Mouse (Mus musculus) embryonic facial prominence, embryonic 12.5 days (tissue): ENCODE measurements around the gene Tlx1. TPM values are rescaled to one million over a fixed set of nuclear protein-coding genes. Genes with fewer than 3 reads are reported as not detected.
A peak's percentile ranks its signal among the peaks of the same experiment; 100 is the strongest.

Source experiments
- ATAC-seq: fragments of 200-750 bp; cut with Nextera tagmentation; 2 replicates; pipeline ENCODE4 v1.8.0; 2017; ENCODE audit not compliant: insufficient number of reproducible peaks, insufficient read depth, low FRiP score, low TSS enrichment
- H3K27ac ChIP-seq: fragments of 300-500 bp; sonication (generic); 2 replicates; pipeline ENCODE4 v1.5.1; 2016; ENCODE audit warnings: mild to moderate bottlenecking
- H3K27me3 ChIP-seq: fragments of 300-500 bp; sonication (generic); 2 replicates; pipeline ENCODE4 v1.6.1; 2016; ENCODE audit warnings: mild to moderate bottlenecking, moderate library complexity
- H3K36me3 ChIP-seq: fragments of 300-500 bp; sonication (generic); 2 replicates; pipeline ENCODE4 v1.6.1; 2016; ENCODE audit warnings: mild to moderate bottlenecking
- H3K4me1 ChIP-seq: fragments of 300-500 bp; sonication (generic); 2 replicates; pipeline ENCODE4 v1.6.1; 2016
- H3K4me2 ChIP-seq: fragments of 300-500 bp; sonication (generic); replicated peaks from 2 replicates; pipeline ENCODE4 v1.6.1; 2016; ENCODE audit warnings: mild to moderate bottlenecking, moderate library complexity
- H3K4me3 ChIP-seq: fragments of 300-500 bp; sonication (generic); 2 replicates; pipeline ENCODE4 v1.5.1; 2016; ENCODE audit warnings: mild to moderate bottlenecking
- H3K9ac ChIP-seq: fragments of 300-500 bp; sonication (generic); 2 replicates; pipeline ENCODE4 v1.6.1; 2016; ENCODE audit warnings: mild to moderate bottlenecking, moderate library complexity
- H3K9me3 ChIP-seq: fragments of 300-500 bp; sonication (generic); 2 replicates; pipeline ENCODE4 v1.6.1; 2016; ENCODE audit warnings: mild to moderate bottlenecking, moderate library complexity
- WGBS: fragments of 180-500 bp; shearing (Covaris S2); methylation state at CpG from one replicate; pipeline ENCODE4 v1.1.7; 2016; 5-methylcytosine and 5-hydroxymethylcytosine counted together
- polyA plus RNA-seq: library from polyadenylated mRNA; unstranded; fragments of >200 nt; fragmentation: Nextera tagmentation; extraction: Ambion mirVana; gene quantifications from 2 replicates; pipeline ENCODE4 v1.2.1, GENCODE M21; 2016

Tlx1 gene
- polyA plus RNA-seq, 1 experiment from 2014 or later = 2.8 TPM

DNA sequence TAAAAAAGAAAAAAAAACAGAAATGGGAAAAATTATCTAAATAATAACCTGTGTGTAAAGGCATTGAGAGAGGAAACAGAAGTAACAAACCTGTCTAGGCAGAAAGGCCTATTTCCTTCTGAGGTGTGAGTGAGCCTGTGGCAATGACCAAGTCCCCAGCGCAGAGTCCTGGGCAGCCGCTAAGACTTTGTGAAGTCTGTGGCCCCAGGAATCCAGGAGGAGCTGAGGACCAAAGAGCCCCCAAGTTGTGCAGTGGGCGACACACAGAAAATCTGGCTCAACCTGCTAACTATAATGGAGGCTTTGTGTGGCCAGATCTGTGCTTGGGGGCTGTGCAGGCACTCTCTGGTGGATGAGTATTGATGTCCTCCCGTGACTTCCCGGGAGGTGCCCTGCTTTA is 9.0 kb downstream of the Tlx1 start:
- no peak overlapping the region for H3K27ac ChIP-seq
- WGBS = 0% methylated on average over 5 of the region's 5 CpGs
- peaks cover 1% of the 10 kb centered on the region; the same call in 1 of the 2 replicates for H3K4me1 ChIP-seq
- H3K9ac ChIP-seq = no peak overlapping the region
- H3K4me2 ChIP-seq = no peak overlapping the region
- no peaks in the 10 kb centered on the region for H3K9me3 ChIP-seq
- no peak overlapping the region for H3K4me3 ChIP-seq
- no peaks in the 10 kb centered on the region for H3K36me3 ChIP-seq
- peaks cover 96% of the 10 kb centered on the region for H3K27me3 ChIP-seq
- no peak for ATAC-seq

DNA sequence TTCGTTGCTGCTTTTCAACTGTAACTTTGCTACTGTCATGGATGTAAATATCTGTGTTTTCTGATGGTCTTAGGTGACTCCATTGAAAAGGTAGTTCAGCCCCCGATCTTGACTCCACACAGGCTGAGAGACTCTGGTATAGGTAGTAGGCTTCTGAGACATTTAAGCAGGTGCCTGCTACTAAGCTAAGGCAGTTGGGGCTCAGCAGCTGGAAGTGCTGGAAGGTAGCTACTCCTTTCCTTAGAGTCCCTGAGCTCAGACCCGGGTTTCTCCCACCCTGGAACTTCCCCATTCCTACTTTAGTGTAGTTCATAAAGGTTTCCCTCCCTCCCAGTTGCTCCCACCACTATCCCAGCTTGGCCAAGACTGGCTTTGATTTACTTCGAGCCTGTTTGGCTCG is 9.5 kb downstream of the Tlx1 start:
- no peaks in the 10 kb centered on the region for H3K4me1 ChIP-seq
- 2% methylated on average over 5 of the region's 5 CpGs for WGBS
- H3K9ac ChIP-seq = no peak overlapping the region
- no peak overlapping the region for H3K4me2 ChIP-seq
- no peak for ATAC-seq
- H3K27ac ChIP-seq = no peak overlapping the region
- H3K9me3 ChIP-seq = no peaks in the 10 kb centered on the region
- no peaks in the 10 kb centered on the region for H3K36me3 ChIP-seq
- H3K27me3 ChIP-seq = peaks cover 98% of the 10 kb centered on the region
- H3K4me3 ChIP-seq = no peak overlapping the region

DNA sequence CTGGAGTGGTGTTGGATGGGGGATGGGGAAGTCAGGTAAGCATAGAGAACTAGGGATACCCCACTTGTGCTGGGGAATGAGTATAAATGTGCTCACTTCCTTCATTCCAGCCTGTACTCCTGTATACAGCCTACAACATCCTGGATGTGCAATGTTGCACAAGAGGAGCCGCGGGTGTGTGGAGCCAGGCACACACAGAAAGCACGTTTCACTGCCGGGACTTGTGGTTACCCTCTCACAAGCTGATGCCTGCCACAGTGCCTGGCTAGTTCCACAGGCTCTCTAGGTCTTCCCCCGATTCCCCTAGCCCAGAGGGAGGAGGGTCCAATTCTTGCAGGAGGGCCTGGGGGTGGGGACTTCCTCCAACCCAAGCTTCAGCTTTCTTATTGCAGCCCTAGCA is 10.0 kb downstream of the Tlx1 start:
- Histone ChIP-seq H3K4me1 (no peaks in the 10 kb centered on the region), H3K4me2 (no peak overlapping the region), H3K27ac (no peak overlapping the region), H3K27me3 (peaks cover 99% of the 10 kb centered on the region), H3K4me3 (no peak overlapping the region), H3K36me3 (no peaks in the 10 kb centered on the region), H3K9ac (no peak overlapping the region), H3K9me3 (no peaks in the 10 kb centered on the region)
- 3% methylated on average over 5 of the region's 5 CpGs for WGBS
- no peak for ATAC-seq

DNA sequence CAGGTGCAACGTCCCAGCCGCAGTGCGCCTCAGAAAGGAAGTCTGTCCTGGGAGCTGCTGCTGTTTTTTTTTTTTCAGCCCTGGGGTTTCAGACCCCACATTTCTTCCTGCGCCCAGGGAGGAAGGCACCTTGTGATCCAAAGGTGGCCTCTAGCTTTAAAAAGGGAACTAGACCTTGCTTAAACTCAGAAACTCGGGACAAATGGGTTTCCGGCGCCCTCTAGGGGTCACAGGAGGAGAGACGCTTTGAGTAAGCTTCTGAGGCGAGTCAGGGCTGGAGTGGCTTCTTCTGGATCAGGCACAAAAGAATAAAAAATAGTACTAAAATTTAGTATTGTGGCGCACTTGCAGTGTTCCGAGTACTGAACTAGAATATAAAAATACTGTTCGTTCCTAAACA is 10.6 kb downstream of the Tlx1 start:
- Histone ChIP-seq H3K4me1 (no peaks in the 10 kb centered on the region), H3K4me3 (no peak overlapping the region), H3K9ac (no peak overlapping the region), H3K27ac (no peak overlapping the region), H3K4me2 (no peak overlapping the region), H3K9me3 (no peaks in the 10 kb centered on the region), H3K36me3 (no peaks in the 10 kb centered on the region), H3K27me3 (peaks cover 97% of the 10 kb centered on the region)
- 1% methylated on average over 12 of the region's 12 CpGs for WGBS
- ATAC-seq = no peak

DNA sequence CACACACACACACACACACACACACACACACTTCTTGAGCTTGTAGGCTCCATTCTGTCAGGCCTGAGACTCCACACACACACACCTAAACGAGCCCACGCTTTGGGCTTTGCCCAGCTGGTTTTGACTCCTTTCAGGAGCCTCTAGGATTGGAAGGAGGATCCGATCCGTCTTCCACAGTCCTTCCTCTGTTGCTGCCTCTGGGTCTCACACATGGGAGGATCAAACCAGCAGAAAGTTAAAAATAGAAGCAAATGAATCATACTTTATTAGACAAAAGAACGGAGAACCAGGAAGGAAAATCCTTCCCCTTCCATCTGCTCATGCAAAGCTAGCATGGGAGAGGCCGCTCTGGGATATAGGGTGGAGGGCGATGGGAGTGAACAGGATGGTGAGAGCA is 11.7 kb downstream of the Tlx1 start:
- Histone ChIP-seq H3K4me1 (no peaks in the 10 kb centered on the region), H3K9me3 (no peaks in the 10 kb centered on the region), H3K36me3 (no peaks in the 10 kb centered on the region), H3K4me2 (no peak overlapping the region), H3K27ac (no peak overlapping the region), H3K27me3 (peaks cover 93% of the 10 kb centered on the region), H3K4me3 (no peak overlapping the region), H3K9ac (no peak overlapping the region)
- no peak for ATAC-seq
- WGBS = 41% methylated on average over 7 of the region's 7 CpGs

DNA sequence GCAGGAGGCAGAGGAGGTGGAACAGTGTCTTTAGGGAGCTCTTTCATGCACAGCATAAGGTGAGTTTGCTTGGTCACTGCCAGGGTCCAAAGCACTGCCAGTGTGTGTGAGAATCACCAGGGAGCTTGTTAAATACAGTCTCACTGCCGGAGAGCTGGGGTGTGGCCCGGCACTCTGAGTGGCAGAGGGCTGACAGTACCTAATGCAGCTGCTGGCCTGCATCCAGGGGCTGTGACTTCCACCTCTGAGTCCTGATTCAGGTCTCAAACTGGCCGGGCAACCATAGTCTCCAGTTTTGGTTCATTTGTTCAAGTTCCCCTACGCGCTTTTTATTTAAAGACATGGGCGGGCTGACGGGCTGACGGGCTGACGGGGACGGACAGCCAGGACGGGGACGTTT is 12.4 kb downstream of the Tlx1 start:
- Histone ChIP-seq H3K27ac (no peak overlapping the region), H3K9ac (no peak overlapping the region), H3K4me3 (no peak overlapping the region), H3K4me2 (no peak overlapping the region), H3K9me3 (no peaks in the 10 kb centered on the region), H3K27me3 (peaks cover 94% of the 10 kb centered on the region), H3K36me3 (no peaks in the 10 kb centered on the region), H3K4me1 (no peaks in the 10 kb centered on the region)
- ATAC-seq = no peak
- WGBS = 4% methylated on average over 12 of the region's 12 CpGs

DNA sequence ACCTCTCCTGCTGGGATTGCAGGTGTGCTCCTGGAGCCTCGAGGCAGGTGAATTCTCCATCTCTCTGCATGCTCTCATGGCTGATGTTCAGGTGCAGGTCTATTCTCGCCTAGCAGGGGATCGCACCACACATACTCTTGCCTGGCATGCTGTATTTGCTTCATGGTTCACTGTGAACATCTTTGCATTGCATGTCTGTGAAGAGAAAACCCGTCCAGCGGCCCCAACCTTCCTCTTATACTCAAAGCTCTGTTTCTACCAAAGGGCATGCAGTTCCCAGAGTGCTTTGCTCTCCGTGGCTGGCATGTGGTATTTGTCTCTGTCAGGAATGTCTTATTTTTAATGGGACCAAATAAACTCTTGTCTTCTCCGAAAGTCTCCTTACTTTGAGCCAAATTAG is 20.0 kb downstream of the Tlx1 start:
- H3K27me3 ChIP-seq = peaks cover 37% of the 10 kb centered on the region
- WGBS = 75% methylated on average over 7 of the region's 7 CpGs
- no peak overlapping the region for H3K4me3 ChIP-seq
- peaks cover 3% of the 10 kb centered on the region; the same call in 1 of the 2 replicates for H3K9me3 ChIP-seq
- no peak for ATAC-seq
- no peak overlapping the region for H3K27ac ChIP-seq
- no peaks in the 10 kb centered on the region for H3K36me3 ChIP-seq
- H3K4me1 ChIP-seq = no peaks in the 10 kb centered on the region
- H3K4me2 ChIP-seq = no peak overlapping the region
- H3K9ac ChIP-seq = no peak overlapping the region

DNA sequence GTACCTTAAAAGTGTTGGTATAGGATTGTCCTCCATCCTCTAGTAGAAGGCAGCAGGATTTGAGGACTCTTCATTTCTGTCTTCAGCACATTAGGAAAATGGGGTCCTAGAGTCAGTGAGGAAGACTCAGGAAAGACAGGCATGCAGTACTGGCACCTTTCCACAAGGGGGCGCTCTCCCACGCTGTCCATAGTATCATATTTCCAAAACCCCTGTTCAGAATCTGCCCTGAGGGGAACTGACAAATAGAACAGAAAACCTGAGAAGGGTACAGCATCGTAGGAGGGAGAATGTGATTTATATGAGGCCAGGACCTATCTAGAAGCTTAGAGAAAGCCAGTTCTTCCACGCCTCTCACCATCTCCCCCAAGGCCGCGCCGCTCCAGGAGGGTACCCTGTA is 24.3 kb downstream of the Tlx1 start:
- no peak for ATAC-seq
- WGBS = 52% methylated on average over 7 of the region's 7 CpGs
- H3K4me2 ChIP-seq = no peak overlapping the region

DNA sequence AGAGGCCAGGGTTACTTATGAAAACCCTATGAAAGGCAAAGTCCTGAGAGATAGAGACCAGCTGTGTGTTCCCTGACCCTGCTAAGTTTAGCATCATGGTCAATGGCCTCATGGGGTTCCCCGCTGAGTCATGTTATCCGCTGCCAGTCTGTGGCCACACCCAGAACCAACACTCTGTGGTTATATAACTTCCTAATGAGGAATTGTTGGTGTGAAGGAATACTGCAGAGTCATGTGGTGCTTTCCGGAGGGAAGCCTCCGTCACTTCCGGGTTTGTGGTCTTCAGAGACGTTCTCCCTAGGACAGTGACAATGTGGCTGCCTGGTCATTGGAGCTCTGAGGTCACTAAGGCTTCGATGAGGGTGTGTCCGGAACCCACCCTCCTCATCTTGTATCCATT is 25.8 kb downstream of the Tlx1 start:
- H3K27me3 ChIP-seq = 0 out of 2 replicates have a peak, but pooled peaks cover under 1% of the 10 kb centered on the region
- 79% methylated on average over 8 of the region's 8 CpGs for WGBS
- H3K4me2 ChIP-seq = no peak overlapping the region

More for the DNA sequence above, 24.3 kb downstream of the Tlx1 start:
- no peaks in the 10 kb centered on the region for H3K36me3 ChIP-seq
- 0 out of 2 replicates have a peak, but pooled peaks cover 10% of the 10 kb centered on the region for H3K27me3 ChIP-seq
- no peak overlapping the region for H3K9ac ChIP-seq
- no peak overlapping the region for H3K27ac ChIP-seq
- no peak overlapping the region for H3K4me3 ChIP-seq
- no peaks in the 10 kb centered on the region for H3K4me1 ChIP-seq
- peaks cover 3% of the 10 kb centered on the region; the same call in 1 of the 2 replicates for H3K9me3 ChIP-seq

DNA sequence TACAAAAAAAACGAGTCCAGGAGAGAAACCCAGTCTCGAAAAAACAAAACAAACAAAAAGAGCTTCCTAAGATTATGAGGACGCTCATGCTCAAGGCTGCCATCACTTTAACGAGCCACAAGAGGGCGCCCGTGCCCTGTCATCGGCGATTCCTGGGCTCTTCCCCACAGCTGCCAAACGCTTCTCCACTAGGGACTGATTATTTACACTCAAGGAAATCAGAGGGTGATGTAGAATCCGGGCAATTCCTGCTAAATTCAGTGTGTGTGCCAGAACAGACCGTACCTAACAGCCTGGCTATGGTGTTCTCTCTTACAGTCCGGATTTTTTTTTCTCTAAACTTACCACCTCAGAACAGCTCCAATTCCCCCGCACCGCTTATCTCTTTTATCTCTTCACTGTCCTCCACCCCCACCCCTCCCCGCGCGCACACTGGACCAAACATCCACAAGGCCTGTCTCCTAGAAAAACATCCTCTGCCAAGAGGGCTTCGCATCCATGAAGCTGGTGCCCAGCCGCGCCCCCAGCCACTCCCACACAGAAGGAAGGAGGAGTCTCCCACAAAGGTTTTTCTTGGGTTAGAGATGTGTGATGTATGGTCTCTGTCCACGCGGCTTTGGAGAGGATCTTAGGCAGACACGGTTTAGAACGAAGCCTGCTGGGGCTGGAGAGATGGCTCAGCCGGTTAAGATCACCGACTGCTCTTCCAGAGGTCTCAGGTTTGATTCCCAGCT is 26.7 kb downstream of the Tlx1 start:
- Histone ChIP-seq H3K4me2 (peak overlapping the region; percentile 23), H3K9me3 (peaks cover 3% of the 10 kb centered on the region; the same call in 1 of the 2 replicates), H3K27me3 (no peaks in the 10 kb centered on the region), H3K36me3 (no peaks in the 10 kb centered on the region), H3K27ac (no peak overlapping the region), H3K9ac (no peak overlapping the region), H3K4me3 (0 out of 2 replicates have a peak overlapping the region, but pooled peaks have one; percentile 2), H3K4me1 (no peaks in the 10 kb centered on the region)
- ATAC-seq = peak; percentile 52; the same call in 1 of the 2 replicates
- WGBS = 19% methylated on average over 26 of the region's 26 CpGs

More for the DNA sequence above, 25.8 kb downstream of the Tlx1 start:
- Histone ChIP-seq H3K4me1 (no peaks in the 10 kb centered on the region), H3K9me3 (peaks cover 3% of the 10 kb centered on the region; the same call in 1 of the 2 replicates), H3K4me3 (no peak overlapping the region), H3K27ac (no peak overlapping the region), H3K36me3 (no peaks in the 10 kb centered on the region), H3K9ac (no peak overlapping the region)
- no peak for ATAC-seq

DNA sequence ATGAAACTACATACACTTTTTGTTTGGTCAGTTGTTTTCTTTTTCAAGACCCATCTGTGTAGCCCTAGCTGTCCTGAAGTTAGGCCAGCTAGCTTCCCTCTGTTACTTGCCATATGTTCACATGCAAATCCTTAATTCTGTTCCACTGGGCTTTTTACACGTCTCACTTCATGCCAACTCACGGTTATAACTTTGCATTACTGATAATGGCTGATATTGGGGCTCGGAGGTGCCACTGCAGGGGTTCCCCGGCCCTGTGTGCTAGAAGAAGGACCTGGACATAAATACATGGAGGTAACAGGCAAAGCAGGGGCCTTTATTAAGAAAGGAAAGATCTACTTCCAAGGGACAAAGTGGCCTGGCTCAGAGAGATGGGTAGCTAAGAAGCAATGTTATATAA is 29.0 kb downstream of the Tlx1 start:
- Histone ChIP-seq H3K9me3 (no peaks in the 10 kb centered on the region), H3K4me2 (no peak overlapping the region), H3K4me1 (no peaks in the 10 kb centered on the region), H3K4me3 (no peak overlapping the region), H3K27ac (no peak overlapping the region), H3K9ac (no peak overlapping the region), H3K36me3 (no peaks in the 10 kb centered on the region), H3K27me3 (no peaks in the 10 kb centered on the region)
- ATAC-seq = no peak
- WGBS = 80% methylated on average over 4 of the region's 4 CpGs

DNA sequence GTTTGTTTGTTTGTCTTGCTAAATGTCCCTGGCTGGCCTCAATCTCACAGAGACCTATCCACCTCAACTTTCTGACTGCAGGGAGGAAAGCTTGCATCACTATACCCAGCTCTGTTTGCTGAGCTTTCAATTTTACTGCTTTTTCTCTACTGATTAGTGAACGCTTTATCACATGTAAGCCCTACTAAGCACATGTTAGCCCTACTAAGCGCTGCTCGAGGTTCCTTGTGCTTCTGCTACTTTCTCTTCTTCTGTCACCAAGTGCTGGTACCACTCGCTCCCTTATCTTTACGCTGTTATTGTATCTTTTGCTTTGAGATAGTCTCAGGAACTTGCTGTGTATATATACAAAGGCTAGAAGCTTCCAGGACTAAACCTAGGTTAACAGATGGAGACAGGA is 30.0 kb downstream of the Tlx1 start:
- Histone ChIP-seq H3K4me2 (no peak overlapping the region), H3K9ac (no peak overlapping the region), H3K4me3 (no peak overlapping the region), H3K36me3 (no peaks in the 10 kb centered on the region), H3K4me1 (no peaks in the 10 kb centered on the region), H3K9me3 (no peaks in the 10 kb centered on the region), H3K27me3 (no peaks in the 10 kb centered on the region), H3K27ac (no peak overlapping the region)
- WGBS = 87% methylated on average over 5 of the region's 5 CpGs
- no peak for ATAC-seq
